Mouse (Mus musculus) kidney, adult 2 months (tissue): ENCODE measurements around the gene Adig.

Experiments
- CTCF ChIP-seq: fragments of 200-500 bp; conservative IDR thresholded peaks from 2 replicates; pipeline ENCODE4 v1.5.1; 2011; ENCODE audit warnings: low read depth, mild to moderate bottlenecking, control low read depth, low read length, moderate library complexity, mixed read lengths; ENCODE audit not compliant: insufficient read depth, insufficient read length
- POLR2A ChIP-seq: fragments of 200-500 bp; IDR thresholded peaks from one replicate; pipeline ENCODE4 v1.6.1; 2011; ENCODE audit warnings: low read depth, low read length, control low read depth

DNA sequence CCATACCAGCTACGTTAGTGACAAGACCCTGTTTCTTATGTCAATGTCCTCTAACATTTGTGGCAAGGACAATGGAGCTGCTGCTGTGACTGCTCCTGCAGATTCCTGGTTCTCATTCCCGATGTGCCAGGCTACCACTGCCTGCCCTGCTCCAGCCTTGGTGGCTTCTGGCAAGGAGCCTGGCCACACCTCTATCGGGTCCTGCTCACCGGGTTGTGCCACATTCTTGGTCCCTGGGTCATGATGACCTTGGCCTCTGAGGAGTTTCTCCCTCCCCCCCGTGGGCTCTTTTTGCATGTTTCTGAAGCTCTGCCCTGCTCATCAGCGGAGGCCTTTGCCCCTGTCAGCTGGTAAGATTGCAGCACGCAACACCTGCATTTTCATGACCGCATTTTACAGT, 20.6 kb downstream of the Adig start:
- no peak for TF ChIP-seq POLR2A
- TF ChIP-seq CTCF = no peak
